Mouse (Mus musculus) cerebellum, adult 2 months (tissue): ENCODE results near the gene Coch.

Source experiments
- CTCF ChIP-seq: fragments of 200-500 bp; IDR thresholded peaks from 2 replicates; pipeline ENCODE4 v1.5.1; 2011; ENCODE audit warnings: low read depth, mild to moderate bottlenecking, control low read depth, low read length, moderate library complexity, borderline replicate concordance; ENCODE audit not compliant: insufficient read depth
- POLR2A ChIP-seq: fragments of 200-500 bp; IDR thresholded peaks from 2 replicates; pipeline ENCODE4 v1.6.1; 2011; ENCODE audit warnings: low read length, control low read depth, borderline replicate concordance; ENCODE audit not compliant: insufficient read depth

- no peak for TF ChIP-seq POLR2A
- TF ChIP-seq CTCF = no peak
Measured at GRCm38 (mm10) chr12:51606138-51606537, 13.0 kb downstream of the Coch start.
